Mouse (Mus musculus) midbrain, postnatal 0 days (tissue): ENCODE measurements around the gene Foxg1. TPM values are rescaled to one million over a fixed set of nuclear protein-coding genes. Genes with fewer than 3 reads are reported as not detected.

ENCODE experiments used
- ATAC-seq: fragments of 200-750 bp; cut with Nextera tagmentation; 2 replicates; pipeline ENCODE4 v1.8.0; 2017; ENCODE audit warnings: moderate number of reproducible peaks, mild to moderate bottlenecking, moderate TSS enrichment, moderate library complexity; ENCODE audit not compliant: low FRiP score
- DNase-seq: peaks from one replicate; pipeline ENCODE4 v3.0.0-alpha.2; 2015; ENCODE audit warnings: low spot score
- H3K27ac ChIP-seq: fragments of 300-500 bp; sonication (generic); 2 replicates; pipeline ENCODE4 v1.5.1; 2014; ENCODE audit warnings: low read depth, mild to moderate bottlenecking, low read length, mixed read lengths
- H3K27me3 ChIP-seq: fragments of 300-500 bp; sonication (generic); 2 replicates; pipeline ENCODE4 v1.6.1; 2014; ENCODE audit warnings: low read length, control low read depth, mixed read lengths; ENCODE audit not compliant: insufficient read depth
- H3K36me3 ChIP-seq: fragments of 300-500 bp; sonication (generic); 2 replicates; pipeline ENCODE4 v1.6.1; 2014; ENCODE audit warnings: low read length, control low read depth, mixed read lengths; ENCODE audit not compliant: insufficient read depth
- H3K4me1 ChIP-seq: fragments of 300-500 bp; sonication (generic); 2 replicates; pipeline ENCODE4 v1.6.1; 2014; ENCODE audit warnings: mild to moderate bottlenecking, control low read depth, antibody characterized with exemption, low read length, mixed read lengths; ENCODE audit not compliant: insufficient read depth
- H3K4me2 ChIP-seq: fragments of 300-500 bp; sonication (generic); 2 replicates; pipeline ENCODE4 v1.6.1; 2014; ENCODE audit warnings: low read depth, mild to moderate bottlenecking, low read length, mixed read lengths; ENCODE audit not compliant: poor library complexity, severe bottlenecking
- H3K4me3 ChIP-seq: fragments of 300-500 bp; sonication (generic); 2 replicates; pipeline ENCODE4 v1.5.1; 2014; ENCODE audit warnings: low read depth, mild to moderate bottlenecking, low read length, moderate library complexity
- H3K9ac ChIP-seq: fragments of 300-500 bp; sonication (generic); replicated peaks from 2 replicates; pipeline ENCODE4 v1.6.1; 2014; ENCODE audit warnings: mild to moderate bottlenecking, low read length, moderate library complexity, mixed read lengths; ENCODE audit not compliant: poor library complexity, severe bottlenecking
- H3K9me3 ChIP-seq: fragments of 300-500 bp; sonication (generic); 2 replicates; pipeline ENCODE4 v1.6.1; 2016; ENCODE audit warnings: low read length, control low read depth
- CTCF ChIP-seq: IDR thresholded peaks from 2 replicates; pipeline ENCODE4 v1.5.1; 2016; ENCODE audit warnings: antibody characterized with exemption, mild to moderate bottlenecking
- WGBS: fragments of 180-500 bp; shearing (Covaris S2); extraction: QIAGEN DNeasy Blood & Tissue Kit; methylation state at CpG from one replicate; pipeline ENCODE4 v1.1.7; 2014; 5-methylcytosine and 5-hydroxymethylcytosine counted together
- polyA plus RNA-seq: library from polyadenylated mRNA; unstranded; fragments of >200 nt; fragmentation: Nextera tagmentation; extraction: Ambion mirVana; gene quantifications from 2 replicates; pipeline ENCODE4 v1.2.1, GENCODE M21; 2015
- total RNA-seq: library from RNA; depleted of rRNA; stranded (reverse); fragments of >200 nt; gene quantifications from 2 replicates; pipeline ENCODE4 v1.2.3, GENCODE M21; 2014

The Foxg1 gene
- total and polyA plus RNA-seq, 2 experiments from 2014 or later = 0.77 to 1.4 TPM

DNA sequence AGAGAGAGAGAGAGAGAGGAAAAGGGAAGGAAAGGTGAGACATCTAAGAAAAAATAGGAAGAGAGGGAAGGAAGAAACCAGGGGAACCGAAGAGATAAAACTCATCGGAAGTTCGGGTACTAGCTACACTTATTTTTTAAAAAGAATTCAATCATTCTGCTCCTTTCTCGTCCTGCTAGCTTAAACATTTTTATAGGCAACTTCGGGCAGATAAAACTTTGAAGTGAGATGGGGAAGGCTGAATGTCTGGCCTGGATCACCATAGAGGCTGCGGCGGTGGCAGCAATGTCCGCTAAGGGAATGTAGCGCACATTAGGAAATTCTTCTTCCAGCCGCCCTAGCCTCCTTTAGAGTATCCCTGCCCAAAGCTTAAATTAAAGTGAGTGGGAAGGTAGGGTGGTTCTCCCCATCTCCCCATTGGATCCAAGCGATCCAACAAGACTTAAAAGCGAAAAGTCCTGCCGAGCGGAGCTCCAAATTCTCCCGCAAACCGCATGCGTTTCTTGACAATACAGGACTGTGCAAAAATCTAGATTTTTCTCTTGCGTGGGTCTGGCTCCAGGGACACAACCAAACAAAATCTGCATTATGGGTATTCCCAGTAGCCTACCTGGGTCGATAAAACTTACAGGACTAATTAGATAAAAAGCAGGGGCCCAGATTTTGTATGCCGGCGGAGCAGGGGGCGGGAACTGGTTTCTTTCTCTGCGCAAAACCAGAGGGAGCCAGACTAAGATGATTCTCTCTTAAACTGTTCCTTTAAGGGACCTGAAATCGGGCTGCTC is 8.4 kb upstream of the Foxg1 start:
- Histone ChIP-seq H3K27ac (no peak overlapping the region), H3K27me3 (peaks cover 60% of the 10 kb centered on the region), H3K4me2 (peak overlapping the region; percentile 13), H3K4me1 (no peaks in the 10 kb centered on the region), H3K4me3 (peak overlapping the region; percentile 9; the same call in 1 of the 2 replicates), H3K9me3 (no peaks in the 10 kb centered on the region), H3K9ac (no peak overlapping the region), H3K36me3 (no peaks in the 10 kb centered on the region)
- 1% methylated on average over 24 of the region's 24 CpGs for WGBS
- no peak for TF ChIP-seq CTCF
- ATAC-seq = no peak
- DNase-seq = no peak

DNA sequence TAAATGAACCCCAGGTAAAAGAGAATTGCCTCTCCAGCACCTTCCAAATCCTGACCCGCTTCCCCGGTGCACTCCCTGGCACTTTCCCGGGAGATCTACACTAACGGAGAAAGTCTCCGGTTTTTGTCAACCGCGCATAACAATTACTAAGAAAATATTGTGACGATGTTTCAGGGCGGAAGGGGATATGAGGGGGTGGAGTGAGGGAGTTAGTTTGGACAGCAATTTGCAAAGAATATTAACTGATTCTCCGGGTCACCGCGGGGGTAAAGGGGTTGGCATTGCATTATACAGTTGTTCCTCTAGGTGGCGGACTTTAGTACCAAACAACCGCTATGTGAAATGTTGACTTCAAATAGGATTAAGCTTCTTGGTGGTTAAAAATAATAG is 7.9 kb upstream of the Foxg1 start:
- Histone ChIP-seq H3K9me3 (no peaks in the 10 kb centered on the region), H3K36me3 (no peaks in the 10 kb centered on the region), H3K27ac (no peak overlapping the region), H3K4me3 (peak overlapping the region; percentile 9; the same call in 1 of the 2 replicates), H3K27me3 (peaks cover 66% of the 10 kb centered on the region), H3K4me2 (peak overlapping the region; percentile 13), H3K9ac (no peak overlapping the region), H3K4me1 (no peaks in the 10 kb centered on the region)
- peak; percentile 70 for TF ChIP-seq CTCF
- ATAC-seq (no peak), DNase-seq (peak; percentile 51)
- whole genome bisulfite sequencing = under 1% methylated on average over 14 of the region's 14 CpGs

DNA sequence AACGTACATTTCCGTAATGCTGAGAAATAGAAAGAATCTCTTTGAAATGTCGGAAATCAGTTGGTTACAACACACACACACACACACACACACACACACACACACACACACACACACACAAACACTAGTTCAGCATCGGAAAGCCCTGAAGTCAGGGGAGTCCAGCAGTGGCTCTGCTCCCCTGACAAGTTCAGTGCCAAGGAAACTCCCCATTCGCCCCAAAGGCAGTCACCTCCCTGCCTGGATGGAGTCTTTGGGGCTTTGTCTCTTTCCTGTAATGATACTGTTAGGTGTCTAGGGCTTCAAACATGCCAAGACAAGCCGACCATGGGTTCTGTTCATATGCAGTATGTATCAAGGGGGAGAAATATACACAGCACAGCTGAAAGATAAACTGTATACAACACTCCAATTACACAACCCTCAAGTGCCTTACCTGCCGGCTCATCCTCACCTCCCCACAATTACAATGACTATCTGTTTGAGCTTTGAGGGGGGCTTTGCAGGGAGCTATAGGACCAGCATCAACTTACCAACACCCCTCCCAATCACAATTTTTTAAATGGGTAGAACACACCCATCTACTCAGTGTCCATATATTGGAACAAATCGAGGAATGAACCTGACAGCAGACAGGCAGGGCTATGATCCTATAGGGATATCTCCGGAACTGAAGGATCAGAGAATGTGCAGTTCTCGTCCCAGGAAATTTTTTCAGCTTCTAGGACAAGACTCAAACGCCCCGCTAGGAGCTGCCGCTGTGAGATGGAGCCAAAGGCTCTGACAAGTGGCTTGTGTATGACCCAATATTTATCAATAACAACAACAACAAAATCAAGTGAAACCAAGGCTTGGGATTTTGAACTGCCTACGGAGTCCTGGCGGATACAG is 6.8 kb upstream of the Foxg1 start:
- Histone ChIP-seq H3K4me3 (no peak overlapping the region), H3K27ac (no peak overlapping the region), H3K36me3 (no peaks in the 10 kb centered on the region), H3K4me1 (no peaks in the 10 kb centered on the region), H3K9ac (no peak overlapping the region), H3K9me3 (no peaks in the 10 kb centered on the region), H3K4me2 (no peak overlapping the region), H3K27me3 (peaks cover 77% of the 10 kb centered on the region)
- TF ChIP-seq CTCF = no peak
- DNase-seq (no peak), ATAC-seq (no peak)
- 2% methylated on average over 15 of the region's 15 CpGs for WGBS

DNA sequence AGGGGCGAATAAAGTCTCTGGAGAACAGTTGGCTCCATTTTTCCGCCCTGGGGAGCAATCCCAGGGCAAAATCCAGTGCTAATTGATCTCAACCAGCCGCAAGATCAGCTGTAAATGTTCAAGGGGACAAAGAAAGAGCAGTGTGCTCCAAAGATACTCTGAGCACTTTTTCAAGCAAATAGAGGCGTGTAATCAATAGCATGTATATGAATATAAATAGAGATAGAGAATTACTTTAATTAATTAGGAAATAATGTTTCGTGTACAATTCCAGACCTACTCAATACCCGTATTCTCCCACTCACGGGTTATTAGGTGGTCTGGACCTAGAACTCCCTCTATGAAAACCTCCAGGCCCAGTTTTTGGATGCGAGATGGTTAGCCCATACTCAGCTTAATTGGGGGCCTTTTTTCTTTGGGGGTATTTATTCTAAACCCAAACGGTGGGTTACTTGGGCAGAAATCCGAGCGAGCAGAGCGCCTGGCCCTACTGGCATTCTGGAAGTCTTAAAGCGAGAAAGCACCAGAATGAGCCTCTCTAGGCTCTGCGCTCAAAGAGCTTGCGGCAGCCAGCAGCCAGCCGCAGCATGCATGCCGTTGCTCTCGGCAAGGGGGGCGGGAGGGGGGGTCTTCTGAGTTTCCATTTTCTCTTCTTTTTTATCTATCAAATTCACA is 6.0 kb upstream of the Foxg1 start:
- Histone ChIP-seq H3K4me2 (no peak overlapping the region), H3K27me3 (peaks cover 75% of the 10 kb centered on the region)

DNA sequence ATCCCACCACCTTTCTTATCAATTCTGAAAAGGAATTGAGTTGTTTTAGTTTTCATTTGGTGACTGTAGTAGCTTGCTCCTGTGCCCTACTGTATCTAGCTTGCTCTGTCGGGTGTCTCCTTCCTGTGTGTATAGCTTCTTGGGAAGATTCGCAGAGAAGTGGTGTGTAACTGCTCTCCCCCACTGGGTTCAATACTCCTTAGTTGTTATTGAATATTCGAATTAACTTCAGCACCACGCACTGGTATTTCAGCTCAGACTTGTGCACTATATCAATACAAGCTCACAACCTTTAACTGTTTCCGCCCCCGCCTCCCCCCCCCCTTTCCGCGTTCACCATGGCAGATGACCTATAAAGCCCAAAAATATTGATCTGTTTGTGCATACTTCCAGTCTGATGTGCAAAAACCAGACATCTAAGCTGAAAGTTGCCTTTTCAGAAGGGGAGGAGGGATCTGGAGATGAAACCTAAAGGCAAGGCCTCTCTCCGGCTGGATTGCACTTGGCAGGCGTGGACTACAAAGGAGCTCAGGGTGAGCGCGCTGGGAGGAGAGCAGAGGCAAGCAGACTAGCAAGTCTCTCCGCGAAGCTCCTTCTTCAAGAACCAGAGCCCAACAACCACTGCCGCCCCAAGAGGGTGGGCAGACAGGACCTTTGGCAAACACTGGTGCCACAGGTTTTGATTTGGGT is 5.0 kb upstream of the Foxg1 start:
- ATAC-seq (no peak), DNase-seq (no peak)
- Histone ChIP-seq H3K27ac (no peak overlapping the region), H3K9ac (no peak overlapping the region), H3K9me3 (no peaks in the 10 kb centered on the region), H3K4me3 (no peak overlapping the region), H3K36me3 (no peaks in the 10 kb centered on the region), H3K4me2 (no peak overlapping the region), H3K27me3 (peaks cover 76% of the 10 kb centered on the region), H3K4me1 (no peaks in the 10 kb centered on the region)
- 2% methylated on average over 15 of the region's 15 CpGs for WGBS
- TF ChIP-seq CTCF = no peak

More for the DNA sequence above, 6.0 kb upstream of the Foxg1 start:
- ATAC-seq (no peak), DNase-seq (no peak)
- H3K9ac ChIP-seq = no peak overlapping the region
- H3K36me3 ChIP-seq = no peaks in the 10 kb centered on the region
- H3K9me3 ChIP-seq = no peaks in the 10 kb centered on the region
- H3K27ac ChIP-seq = no peak overlapping the region
- WGBS = 3% methylated on average over 19 of the region's 19 CpGs
- no peak overlapping the region for H3K4me3 ChIP-seq
- no peaks in the 10 kb centered on the region for H3K4me1 ChIP-seq
- no peak for TF ChIP-seq CTCF
